Mouse (Mus musculus) liver, embryonic 12.5 days (tissue): ENCODE data around the gene Gm10964. TPM values are rescaled to one million over a fixed set of nuclear protein-coding genes. Genes with fewer than 3 reads are reported as not detected.

ENCODE experiments used
- ATAC-seq: fragments of 200-750 bp; cut with Nextera tagmentation; 2 replicates; pipeline ENCODE4 v1.8.0; 2017; ENCODE audit warnings: moderate number of reproducible peaks, mild to moderate bottlenecking, moderate library complexity
- H3K27ac ChIP-seq: fragments of 300-500 bp; sonication (generic); 2 replicates; pipeline ENCODE4 v1.5.1; 2016; ENCODE audit warnings: mild to moderate bottlenecking
- H3K27me3 ChIP-seq: fragments of 300-500 bp; sonication (generic); replicated peaks from 2 replicates; pipeline ENCODE4 v1.6.1; 2016; ENCODE audit warnings: mild to moderate bottlenecking, moderate library complexity
- H3K36me3 ChIP-seq: fragments of 300-500 bp; sonication (generic); 2 replicates; pipeline ENCODE4 v1.6.1; 2016; ENCODE audit warnings: mild to moderate bottlenecking, moderate library complexity
- H3K4me1 ChIP-seq: fragments of 300-500 bp; sonication (generic); 2 replicates; pipeline ENCODE4 v1.6.1; 2016
- H3K4me2 ChIP-seq: fragments of 300-500 bp; sonication (generic); 2 replicates; pipeline ENCODE4 v1.6.1; 2016; ENCODE audit warnings: mild to moderate bottlenecking, moderate library complexity
- H3K4me3 ChIP-seq: fragments of 300-500 bp; sonication (generic); 2 replicates; pipeline ENCODE4 v1.5.1; 2016; ENCODE audit warnings: mild to moderate bottlenecking, moderate library complexity
- H3K9ac ChIP-seq: fragments of 300-500 bp; sonication (generic); 2 replicates; pipeline ENCODE4 v1.6.1; 2016; ENCODE audit warnings: mild to moderate bottlenecking, moderate library complexity
- H3K9me3 ChIP-seq: fragments of 300-500 bp; sonication (generic); replicated peaks from 2 replicates; pipeline ENCODE4 v1.6.1; 2016; ENCODE audit warnings: mild to moderate bottlenecking, moderate library complexity
- WGBS: fragments of 180-500 bp; shearing (Covaris S2); methylation state at CpG from one replicate; pipeline ENCODE4 v1.1.7; 2016; ENCODE audit not compliant: insufficient replicate concordance; 5-methylcytosine and 5-hydroxymethylcytosine counted together
- polyA plus RNA-seq: library from polyadenylated mRNA; unstranded; fragments of >200 nt; fragmentation: Nextera tagmentation; extraction: Ambion mirVana; gene quantifications from 2 replicates; pipeline ENCODE4 v1.2.1, GENCODE M21; 2016

Gm10964 gene
- polyA plus RNA-seq, 1 experiment from 2014 or later = not detected

GRCm38 (mm10) chr3:103716774-103717760 is 22.1 kb upstream of the Gm10964 start:
- no peak for ATAC-seq
- no peaks in the 10 kb centered on the region for H3K9me3 ChIP-seq
- H3K4me3 ChIP-seq = no peak overlapping the region
- no peak overlapping the region for H3K9ac ChIP-seq
- H3K4me1 ChIP-seq = no peaks in the 10 kb centered on the region
- no peak overlapping the region for H3K4me2 ChIP-seq
- no peak overlapping the region for H3K27ac ChIP-seq
- no peaks in the 10 kb centered on the region for H3K27me3 ChIP-seq
- 54% methylated on average over 15 of the region's 15 CpGs for WGBS
- no peaks in the 10 kb centered on the region for H3K36me3 ChIP-seq

- Histone ChIP-seq H3K4me2 (no peak overlapping the region), H3K27me3 (no peaks in the 10 kb centered on the region), H3K4me1 (no peaks in the 10 kb centered on the region), H3K9ac (no peak overlapping the region), H3K36me3 (no peaks in the 10 kb centered on the region), H3K27ac (no peak overlapping the region), H3K9me3 (no peaks in the 10 kb centered on the region), H3K4me3 (no peak overlapping the region)
- 77% methylated on average over 4 of the region's 4 CpGs for WGBS
- ATAC-seq = no peak
Observed at GRCm38 (mm10) chr3:103718728-103719127, 20.4 kb upstream of the Gm10964 start.

- WGBS = 31% methylated on average over 3 of the region's 3 CpGs
- Histone ChIP-seq H3K27ac (no peak overlapping the region), H3K4me2 (no peak overlapping the region), H3K4me3 (no peak overlapping the region), H3K9ac (no peak overlapping the region), H3K9me3 (no peaks in the 10 kb centered on the region), H3K27me3 (no peaks in the 10 kb centered on the region), H3K36me3 (no peaks in the 10 kb centered on the region), H3K4me1 (peaks cover 6% of the 10 kb centered on the region; the same call in 1 of the 2 replicates)
- peak; percentile 79 for ATAC-seq
Observed at GRCm38 (mm10) chr3:103724137-103724536, 15.0 kb upstream of the Gm10964 start.

- no peaks in the 10 kb centered on the region for H3K9me3 ChIP-seq
- H3K4me1 ChIP-seq = peaks cover 6% of the 10 kb centered on the region; the same call in 1 of the 2 replicates
- H3K27me3 ChIP-seq = no peaks in the 10 kb centered on the region
- no peaks in the 10 kb centered on the region for H3K36me3 ChIP-seq
- no peak overlapping the region for H3K4me3 ChIP-seq
- ATAC-seq = no peak
- no peak overlapping the region for H3K9ac ChIP-seq
- H3K4me2 ChIP-seq = no peak overlapping the region
- no peak overlapping the region for H3K27ac ChIP-seq
- 65% methylated on average over 3 of the region's 3 CpGs for WGBS
Observed at GRCm38 (mm10) chr3:103726642-103727041, 12.5 kb upstream of the Gm10964 start.

- Histone ChIP-seq H3K36me3 (no peaks in the 10 kb centered on the region), H3K4me2 (no peak overlapping the region), H3K9me3 (no peaks in the 10 kb centered on the region), H3K27ac (no peak overlapping the region), H3K4me3 (no peak overlapping the region), H3K9ac (no peak overlapping the region), H3K27me3 (no peaks in the 10 kb centered on the region), H3K4me1 (peaks cover 6% of the 10 kb centered on the region; the same call in 1 of the 2 replicates)
- no peak for ATAC-seq
- WGBS = 37% methylated on average over 2 of the region's 2 CpGs
Observed at GRCm38 (mm10) chr3:103727813-103728326, 11.3 kb upstream of the Gm10964 start.

- H3K4me2 ChIP-seq = no peak overlapping the region
- 69% methylated on average over 9 of the region's 9 CpGs for WGBS
- H3K27me3 ChIP-seq = no peaks in the 10 kb centered on the region
- no peak overlapping the region for H3K9ac ChIP-seq
- H3K4me1 ChIP-seq = peaks cover 6% of the 10 kb centered on the region; the same call in 1 of the 2 replicates
- H3K9me3 ChIP-seq = no peaks in the 10 kb centered on the region
- no peak overlapping the region for H3K27ac ChIP-seq
- no peak overlapping the region for H3K4me3 ChIP-seq
- ATAC-seq = no peak
- no peaks in the 10 kb centered on the region for H3K36me3 ChIP-seq
Observed at GRCm38 (mm10) chr3:103729850-103730249, 9.3 kb upstream of the Gm10964 start.

- Histone ChIP-seq H3K27ac (no peak overlapping the region), H3K4me2 (no peak overlapping the region), H3K9ac (no peak overlapping the region), H3K9me3 (no peaks in the 10 kb centered on the region), H3K27me3 (no peaks in the 10 kb centered on the region), H3K4me3 (no peak overlapping the region), H3K4me1 (peaks cover 11% of the 10 kb centered on the region; the same call in 1 of the 2 replicates), H3K36me3 (peaks cover 7% of the 10 kb centered on the region)
- WGBS = 79% methylated on average over 3 of the region's 3 CpGs
- no peak for ATAC-seq
Observed at GRCm38 (mm10) chr3:103732116-103732515, 7.0 kb upstream of the Gm10964 start.

- H3K4me3 ChIP-seq = no peak overlapping the region
- H3K4me1 ChIP-seq = peaks cover 20% of the 10 kb centered on the region
- peaks cover 7% of the 10 kb centered on the region for H3K36me3 ChIP-seq
- no peak overlapping the region for H3K27ac ChIP-seq
- WGBS = 49% methylated on average over 2 of the region's 2 CpGs
- ATAC-seq = no peak
- no peaks in the 10 kb centered on the region for H3K9me3 ChIP-seq
- no peaks in the 10 kb centered on the region for H3K27me3 ChIP-seq
- H3K4me2 ChIP-seq = no peak overlapping the region
- H3K9ac ChIP-seq = no peak overlapping the region
Observed at GRCm38 (mm10) chr3:103733176-103733575, 6.0 kb upstream of the Gm10964 start.

GRCm38 (mm10) chr3:103733799-103734695 is 5.1 kb upstream of the Gm10964 start:
- Histone ChIP-seq H3K4me2 (no peak overlapping the region), H3K4me1 (peaks cover 28% of the 10 kb centered on the region)
- ATAC-seq = no peak

GRCm38 (mm10) chr3:103734696-103735519 is 4.3 kb upstream of the Gm10964 start:
- no peaks in the 10 kb centered on the region for H3K9me3 ChIP-seq
- H3K36me3 ChIP-seq = peaks cover 7% of the 10 kb centered on the region
- peaks cover 28% of the 10 kb centered on the region for H3K4me1 ChIP-seq
- H3K27me3 ChIP-seq = no peaks in the 10 kb centered on the region
- peak overlapping the region; percentile 1; the same call in 1 of the 2 replicates for H3K27ac ChIP-seq
- 40% methylated on average over 11 of the region's 11 CpGs for WGBS
- no peak for ATAC-seq
- no peak overlapping the region for H3K9ac ChIP-seq
- H3K4me3 ChIP-seq = no peak overlapping the region
- H3K4me2 ChIP-seq = 0 out of 2 replicates have a peak overlapping the region, but pooled peaks have one; percentile 3

More at GRCm38 (mm10) chr3:103733799-103734695, 5.1 kb upstream of the Gm10964 start:
- Histone ChIP-seq H3K9ac (no peak overlapping the region), H3K36me3 (peaks cover 7% of the 10 kb centered on the region), H3K4me3 (no peak overlapping the region), H3K9me3 (no peaks in the 10 kb centered on the region), H3K27ac (no peak overlapping the region), H3K27me3 (no peaks in the 10 kb centered on the region)
- WGBS = 70% methylated on average over 19 of the region's 19 CpGs
